Mouse (Mus musculus) gastrocnemius, postnatal 4 days (tissue): Measurements from ENCODE around the gene Endog. TPM values are rescaled to one million over a fixed set of nuclear protein-coding genes. Genes with fewer than 3 reads are reported as not detected.

Experiments
- DNase-seq, 2 experiments: peaks; one replicate each; pipeline ENCODE4 v3.0.0; 2021 to 2022; ENCODE audit warnings: low spot score in 2 of 2, mixed read lengths in 2 of 2
- total RNA-seq, 2 experiments: library from RNA; stranded (reverse); gene quantifications; 2 replicates each; pipeline ENCODE4 v1.2.3; 2021

Endog gene
- total RNA-seq, 2 experiments from 2014 or later: 26.3 to 27.6 TPM

- no peak for DNase-seq
Observed at GRCm38 (mm10) chr2:30207401-30207800, 36.1 kb downstream of the Endog start.

- no peak for DNase-seq
Observed at GRCm38 (mm10) chr2:30207886-30208285, 36.6 kb downstream of the Endog start.

- no peak for DNase-seq
Observed at GRCm38 (mm10) chr2:30211408-30212168, 40.3 kb downstream of the Endog start.

- no peak for DNase-seq
Observed at GRCm38 (mm10) chr2:30212169-30212545, 40.9 kb downstream of the Endog start.

GRCm38 (mm10) chr2:30212951-30213350 is 41.7 kb downstream of the Endog start:
- DNase-seq: no peak

- DNase-seq: no peak
Observed at GRCm38 (mm10) chr2:30214745-30215144, 43.5 kb downstream of the Endog start.

DNA sequence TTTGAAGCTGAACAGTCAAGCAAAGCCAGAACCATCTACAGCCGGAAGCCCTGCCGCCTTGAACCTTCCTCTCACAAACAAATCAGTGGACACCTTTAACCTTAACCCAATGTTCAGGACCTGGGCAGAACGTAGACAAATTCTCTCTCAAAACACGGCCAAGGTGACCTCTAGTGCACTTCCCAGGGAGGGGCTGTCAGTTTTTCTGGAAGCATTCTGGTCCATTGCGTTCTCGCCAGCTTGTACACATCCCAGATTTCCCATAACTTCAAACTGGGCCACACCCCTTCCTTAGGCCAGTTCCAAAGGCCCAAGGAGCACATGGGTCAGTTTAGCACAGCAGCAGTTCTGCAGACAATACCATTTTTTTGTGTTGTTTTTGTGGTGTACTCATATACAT is 44.2 kb downstream of the Endog start:
- no peak for DNase-seq

- no peak for DNase-seq
Observed at GRCm38 (mm10) chr2:30216293-30216692, 45.0 kb downstream of the Endog start.

Other genes with a start within 250 kb of the Endog start
- 10 to 100 TPM; 30.4 to 32.6 TPM for gene Gle1, start 236.1 kb upstream of the Endog start, total RNA-seq
- 100 to 1,000 TPM; 217 to 218 TPM for gene Sptan1, start 205.9 kb upstream of the Endog start, total RNA-seq
- gene Wdr34, start 122.6 kb upstream of the Endog start, total RNA-seq: 10 to 100 TPM; 10.2 to 12.2 TPM
- 100 to 1,000 TPM; 155 to 163 TPM for gene Set, start 114.1 kb upstream of the Endog start, total RNA-seq
- gene Pkn3, start 93.8 kb upstream of the Endog start, total RNA-seq: 1 to 10 TPM; 8.0 to 9.6 TPM
- gene Zdhhc12, start 77.8 kb upstream of the Endog start, total RNA-seq: 1 to 10 TPM; 4.5 to 5.7 TPM
- gene Zer1, start 46.9 kb upstream of the Endog start, total RNA-seq: 10 to 100 TPM; 24.6 to 27.1 TPM
- gene Tbc1d13, start 37.7 kb upstream of the Endog start, total RNA-seq: 10 to 100 TPM; 24.7 to 26.2 TPM
- 10 to 100 TPM; 11.9 to 13.6 TPM for gene Spout1, start 7.0 kb downstream of the Endog start, total RNA-seq
- 10 to 100 TPM; 11.9 to 12.7 TPM for gene Kyat1, start 34.4 kb downstream of the Endog start, total RNA-seq
- gene Lrrc8a, start 66.2 kb downstream of the Endog start, total RNA-seq: 10 to 100 TPM; 26.6 to 26.7 TPM
- 1 to 10 TPM; 1.0 to 1.3 TPM for gene Gm28035, start 69.1 kb downstream of the Endog start, total RNA-seq
- 10 to 100 TPM; 16.7 to 19.3 TPM for gene Phyhd1, start 94.7 kb downstream of the Endog start, total RNA-seq
- gene Gm28038, start 109.5 kb downstream of the Endog start, total RNA-seq: not detected
- gene Dolk, start 114.8 kb downstream of the Endog start, total RNA-seq: 10 to 100 TPM; 21.3 to 21.5 TPM
- gene Nup188, start 114.9 kb downstream of the Endog start, total RNA-seq: 10 to 100 TPM; 32.7 to 34.2 TPM
- 10 to 100 TPM; 53.6 to 63.6 TPM for gene Sh3glb2, start 187.8 kb downstream of the Endog start, total RNA-seq
- gene Miga2, start 192.7 kb downstream of the Endog start, total RNA-seq: 10 to 100 TPM; 33.2 to 37.5 TPM
- gene Dolpp1, start 220.8 kb downstream of the Endog start, total RNA-seq: 10 to 100 TPM; 18.3 to 21.1 TPM
- gene Crat, start 244.3 kb downstream of the Endog start, total RNA-seq: 100 to 1,000 TPM; 229 to 241 TPM
- gene Ptpa, start 244.5 kb downstream of the Endog start, total RNA-seq: 100 to 1,000 TPM; 122 to 132 TPM